Mouse (Mus musculus) spleen, adult 2 months (tissue): ENCODE measurements around the gene Hdac7. TPM values are rescaled to one million over a fixed set of nuclear protein-coding genes. Genes with fewer than 3 reads are reported as not detected.

Experiments
- DNase-seq, 2 experiments: peaks; one replicate each; pipeline versions ENCODE4 v3.0.0 to v3.0.0-alpha.2; 2012 to 2021; ENCODE audit warnings: low spot score in 2 of 2, low read depth in 1 of 2
- H3K27ac ChIP-seq: fragments of 200-500 bp; 2 replicates; pipeline ENCODE4 v1.5.1; 2012; ENCODE audit warnings: low read length, inconsistent platforms; ENCODE audit not compliant: insufficient read depth
- H3K27me3 ChIP-seq: fragments of 200-500 bp; 2 replicates; pipeline ENCODE4 v1.6.1; 2012; ENCODE audit warnings: mild to moderate bottlenecking, moderate library complexity, low read length, inconsistent platforms; ENCODE audit not compliant: control insufficient read depth, insufficient read depth
- H3K36me3 ChIP-seq: fragments of 200-500 bp; 2 replicates; pipeline ENCODE4 v1.6.1; 2012; ENCODE audit warnings: mild to moderate bottlenecking, low read length, inconsistent platforms; ENCODE audit not compliant: control insufficient read depth, insufficient read depth
- H3K4me1 ChIP-seq: fragments of 200-500 bp; 2 replicates; pipeline ENCODE4 v1.6.1; 2011; ENCODE audit warnings: inconsistent platforms; ENCODE audit not compliant: control insufficient read depth, insufficient read depth, insufficient read length
- H3K4me3 ChIP-seq: fragments of 200-500 bp; 2 replicates; pipeline ENCODE4 v1.5.1; 2011; ENCODE audit warnings: mild to moderate bottlenecking, inconsistent platforms; ENCODE audit not compliant: insufficient read depth, insufficient read length; ENCODE audit errors: extremely low read depth
- CTCF ChIP-seq: fragments of 200-500 bp; IDR thresholded peaks from 2 replicates; pipeline ENCODE4 v1.5.1; 2011; ENCODE audit warnings: mild to moderate bottlenecking, inconsistent platforms; ENCODE audit not compliant: insufficient read depth, insufficient read length, insufficient replicate concordance; ENCODE audit errors: extremely low read depth
- POLR2A ChIP-seq: fragments of 200-500 bp; IDR thresholded peaks from 2 replicates; pipeline ENCODE4 v1.6.1; 2011; ENCODE audit warnings: low read depth, low read length, inconsistent platforms
- WGBS: fragments of 180-500 bp; shearing (Covaris S2); methylation state at CpG from one replicate; pipeline ENCODE4 v1.1.7; 2018; 5-methylcytosine and 5-hydroxymethylcytosine counted together
- polyA plus RNA-seq: library from polyadenylated mRNA; depleted of rRNA; stranded (reverse); fragments of >200 nt; gene quantifications from 2 replicates; pipeline ENCODE4 v1.2.3, GENCODE M21; 2012

Hdac7 gene
- polyA plus RNA-seq, 1 experiment, result 104 TPM

DNA sequence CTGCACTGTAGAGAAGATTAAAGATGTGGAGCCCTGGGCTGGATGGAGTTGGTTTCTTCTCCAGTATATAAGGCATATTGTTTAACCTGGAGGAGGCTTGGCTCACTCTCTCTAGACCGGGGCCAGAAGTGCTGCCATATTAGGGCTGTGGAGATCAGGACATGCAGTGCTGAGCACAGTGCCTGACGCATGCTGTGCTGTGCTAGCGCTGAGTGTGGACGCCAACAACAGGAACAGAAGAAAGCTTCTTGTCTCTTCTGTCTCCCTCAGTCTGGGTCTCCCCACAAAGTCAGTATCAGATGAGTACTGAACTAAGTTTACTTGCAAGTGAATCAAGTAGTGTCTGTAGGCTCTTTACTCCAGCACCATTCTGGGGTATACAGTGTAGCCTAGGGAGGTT is 4.8 kb downstream of the Hdac7 start:
- TF ChIP-seq CTCF (no peak), POLR2A (no peak)
- Histone ChIP-seq H3K27me3 (no peaks in the 10 kb centered on the region), H3K4me3 (no peak overlapping the region), H3K36me3 (no peaks in the 10 kb centered on the region), H3K27ac (no peak overlapping the region), H3K4me1 (peaks cover 40% of the 10 kb centered on the region)
- WGBS, result 78% methylated on average over 4 of the region's 4 CpGs
- no peak for DNase-seq

DNA sequence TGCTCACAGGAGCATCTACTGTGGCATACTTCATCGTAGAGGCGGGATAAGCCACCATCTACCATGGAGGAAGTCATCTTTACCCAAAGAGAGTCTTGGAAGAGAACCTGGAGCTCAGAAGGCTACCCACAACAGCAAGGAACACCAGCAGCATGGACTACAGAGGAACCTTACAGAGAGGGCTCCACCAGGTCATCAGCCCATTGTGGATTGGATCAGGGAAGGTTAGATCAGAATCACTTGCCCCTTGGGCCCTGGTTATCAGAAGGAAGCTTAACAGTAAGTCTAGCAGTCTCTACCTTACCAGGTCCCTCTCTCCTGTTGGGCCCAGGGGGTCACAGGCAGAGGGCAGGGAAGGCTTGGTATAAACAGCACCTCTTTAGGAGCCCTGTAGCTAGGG is 5.3 kb downstream of the Hdac7 start:
- H3K27ac ChIP-seq, result no peak overlapping the region
- no peaks in the 10 kb centered on the region for H3K27me3 ChIP-seq
- no peak for DNase-seq
- no peak overlapping the region for H3K4me3 ChIP-seq
- no peak for TF ChIP-seq CTCF
- H3K36me3 ChIP-seq, result no peaks in the 10 kb centered on the region
- peaks cover 40% of the 10 kb centered on the region for H3K4me1 ChIP-seq
- 85% methylated on average over 2 of the region's 2 CpGs for WGBS

DNA sequence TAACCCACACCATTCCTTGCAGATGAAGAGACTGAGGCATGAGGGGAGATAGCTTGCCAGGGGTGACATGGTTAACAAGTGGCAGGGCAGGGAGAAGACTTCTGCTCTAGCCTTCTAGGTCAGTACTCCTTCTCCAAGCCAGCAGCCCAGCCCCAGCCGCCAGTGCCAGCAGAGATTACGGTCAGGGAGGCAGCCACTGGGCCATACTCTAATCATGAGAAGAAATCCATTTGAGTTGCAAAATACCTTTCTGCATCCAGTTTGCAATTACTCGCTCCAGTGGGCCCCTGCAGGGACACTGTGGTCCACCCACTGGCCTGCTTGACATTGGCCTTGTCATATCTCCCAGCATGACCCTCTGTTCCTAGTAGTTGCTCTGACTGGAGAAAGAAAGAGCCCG is 5.9 kb downstream of the Hdac7 start:
- TF ChIP-seq CTCF (no peak), POLR2A (no peak)
- H3K4me1 ChIP-seq, result peaks cover 38% of the 10 kb centered on the region
- no peak for DNase-seq
- no peaks in the 10 kb centered on the region for H3K36me3 ChIP-seq
- WGBS, result 80% methylated on average over 4 of the region's 4 CpGs
- no peaks in the 10 kb centered on the region for H3K27me3 ChIP-seq
- no peak overlapping the region for H3K4me3 ChIP-seq
- no peak overlapping the region for H3K27ac ChIP-seq

DNA sequence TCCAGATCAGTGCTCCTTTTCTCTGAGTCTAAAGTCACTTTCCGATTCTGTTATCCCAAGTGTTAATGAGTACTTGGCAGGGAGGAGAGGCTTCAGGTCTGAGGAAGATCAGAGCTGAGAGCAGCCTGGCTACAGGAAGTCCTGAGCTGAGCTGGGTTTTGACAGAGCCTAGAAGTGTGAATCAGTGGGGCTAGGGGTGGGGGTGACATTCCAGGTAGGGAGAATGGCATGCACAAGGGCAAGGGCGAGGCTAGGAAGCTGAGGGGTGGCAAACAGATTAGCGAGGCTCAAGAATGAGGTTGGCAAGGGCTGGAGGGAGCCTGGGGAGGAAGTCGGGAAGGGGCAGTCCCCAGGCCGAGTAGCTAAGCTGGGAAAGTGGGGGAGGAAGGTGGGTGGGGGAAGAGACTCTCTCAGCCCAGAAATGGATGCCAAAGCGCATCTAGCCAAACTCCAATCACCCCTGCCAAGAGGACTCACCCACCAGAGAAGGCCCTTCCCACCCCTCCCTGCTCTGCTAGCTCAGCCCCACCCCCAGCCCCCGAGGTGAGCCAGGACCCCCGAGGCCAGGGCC is 6.7 kb downstream of the Hdac7 start:
- no peak overlapping the region for H3K4me3 ChIP-seq
- 20% methylated on average over 8 of the region's 8 CpGs for WGBS
- no peaks in the 10 kb centered on the region for H3K27me3 ChIP-seq
- TF ChIP-seq POLR2A (no peak), CTCF (no peak)
- peaks cover 41% of the 10 kb centered on the region for H3K4me1 ChIP-seq
- H3K36me3 ChIP-seq, result no peaks in the 10 kb centered on the region
- no peak for DNase-seq
- peak overlapping the region; percentile 42 for H3K27ac ChIP-seq

DNA sequence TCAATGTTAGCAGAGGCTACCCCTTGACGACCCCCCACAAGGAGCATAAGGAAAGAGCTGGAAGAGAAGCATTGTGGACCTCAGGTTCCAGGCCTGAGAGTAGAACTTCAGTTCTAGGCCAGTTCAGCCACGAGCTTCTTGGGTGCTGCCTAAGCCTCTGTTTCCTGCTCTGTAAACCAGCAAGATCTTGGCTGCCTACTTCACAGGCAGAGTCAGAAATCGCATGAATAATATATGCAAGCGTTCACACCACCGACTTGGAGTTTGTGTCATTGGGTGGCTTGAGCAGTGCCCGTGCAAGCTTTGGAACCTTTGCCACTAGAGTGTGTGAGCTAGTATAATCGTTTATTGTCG is 7.4 kb downstream of the Hdac7 start:
- no peak for TF ChIP-seq CTCF
- no peak for TF ChIP-seq POLR2A
- H3K4me1 ChIP-seq, result peaks cover 47% of the 10 kb centered on the region
- no peak overlapping the region for H3K4me3 ChIP-seq
- no peaks in the 10 kb centered on the region for H3K36me3 ChIP-seq
- H3K27ac ChIP-seq, result peak overlapping the region; percentile 58
- no peak for DNase-seq
- H3K27me3 ChIP-seq, result no peaks in the 10 kb centered on the region
- WGBS, result 37% methylated on average over 8 of the region's 8 CpGs

DNA sequence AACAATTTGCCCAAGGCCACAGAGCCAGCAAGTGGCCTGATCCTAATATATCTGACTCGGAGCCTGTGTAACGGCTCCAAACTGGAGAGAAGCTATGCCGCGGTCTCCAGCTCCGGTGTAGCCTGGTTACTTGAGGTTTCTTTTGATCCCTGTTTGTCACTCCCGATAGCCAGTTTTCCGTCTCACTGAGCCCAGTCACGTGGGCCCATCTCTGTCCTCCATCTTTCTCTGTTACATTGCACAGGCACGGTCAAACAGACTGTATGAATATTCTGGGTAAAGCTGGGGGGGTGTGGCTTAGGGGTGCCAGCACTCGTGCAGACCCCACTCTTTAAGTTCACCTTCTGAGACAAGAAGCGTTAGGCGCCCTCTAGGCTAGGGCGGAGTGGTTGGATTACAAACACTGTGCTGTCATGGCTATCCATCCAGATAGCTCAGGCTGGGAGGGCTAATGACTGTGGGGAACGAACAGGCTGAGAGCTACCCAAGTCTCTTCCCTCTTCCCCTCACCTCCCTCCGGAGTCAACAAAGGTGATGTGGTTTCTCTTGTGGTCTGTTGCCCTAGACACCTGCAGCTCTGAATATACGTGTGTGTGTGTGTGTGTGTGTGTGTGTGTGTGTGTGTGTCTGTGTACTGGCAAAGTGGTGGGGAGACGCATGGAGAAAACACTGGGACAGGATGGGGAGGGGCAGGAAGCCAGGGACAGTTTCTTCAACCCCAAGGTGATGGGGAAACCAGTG is 8.0 kb downstream of the Hdac7 start:
- no peak overlapping the region for H3K4me3 ChIP-seq
- no peaks in the 10 kb centered on the region for H3K36me3 ChIP-seq
- H3K27me3 ChIP-seq, result no peaks in the 10 kb centered on the region
- TF ChIP-seq POLR2A, result no peak
- no peak for TF ChIP-seq CTCF
- peak overlapping the region; percentile 58 for H3K27ac ChIP-seq
- H3K4me1 ChIP-seq, result peaks cover 46% of the 10 kb centered on the region
- no peak for DNase-seq
- WGBS, result 61% methylated on average over 17 of the region's 17 CpGs

DNA sequence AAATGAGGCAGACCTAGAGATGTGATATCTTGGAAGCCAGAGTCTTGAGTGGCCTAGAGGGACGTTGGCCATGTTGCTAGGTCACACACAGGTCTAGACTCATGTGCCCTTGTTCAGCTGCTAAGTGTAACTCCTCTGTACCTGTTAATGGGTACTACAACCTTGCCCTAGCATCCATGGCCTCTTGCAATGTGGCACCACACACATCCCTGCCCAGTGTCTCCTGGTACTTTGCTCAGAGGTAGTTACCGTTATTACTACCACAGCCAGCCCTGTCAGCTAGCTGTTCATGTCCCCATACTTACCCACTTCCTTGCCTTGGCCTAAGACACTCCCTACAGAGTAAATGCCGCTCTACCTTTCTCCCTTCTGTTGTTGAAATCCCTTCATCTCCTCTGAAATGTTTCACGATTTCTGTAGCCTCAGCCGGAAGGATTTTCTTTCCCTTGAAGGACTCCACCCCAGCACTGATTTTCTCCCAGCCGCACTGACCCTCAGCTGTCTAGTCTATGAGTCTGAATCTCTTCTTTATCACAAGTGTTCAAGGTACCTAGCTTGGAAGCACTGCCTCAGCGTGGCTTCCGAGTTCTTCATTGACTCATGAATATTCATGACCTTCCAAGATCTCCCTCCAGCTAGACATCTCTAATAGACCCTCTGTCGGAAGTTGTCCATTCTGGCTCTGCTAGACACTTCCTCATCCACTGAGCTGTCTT is 11.4 kb downstream of the Hdac7 start:
- Histone ChIP-seq H3K27me3 (no peaks in the 10 kb centered on the region), H3K4me3 (no peak overlapping the region), H3K27ac (peak overlapping the region; percentile 43), H3K36me3 (no peaks in the 10 kb centered on the region), H3K4me1 (peaks cover 47% of the 10 kb centered on the region; the same call in 1 of the 2 replicates)
- WGBS, result 55% methylated on average over 9 of the region's 9 CpGs
- no peak for TF ChIP-seq CTCF
- no peak for DNase-seq
